Mouse (Mus musculus) right cerebral cortex, adult 18-20 months (tissue): ENCODE measurements around the gene Defb43.
A peak's percentile ranks its signal among the peaks of the same experiment; 100 is the strongest.

Experiments
- DNase-seq: peaks from one replicate; pipeline ENCODE4 v3.0.0; 2022; ENCODE audit warnings: mixed read lengths

The Defb43 gene

DNA sequence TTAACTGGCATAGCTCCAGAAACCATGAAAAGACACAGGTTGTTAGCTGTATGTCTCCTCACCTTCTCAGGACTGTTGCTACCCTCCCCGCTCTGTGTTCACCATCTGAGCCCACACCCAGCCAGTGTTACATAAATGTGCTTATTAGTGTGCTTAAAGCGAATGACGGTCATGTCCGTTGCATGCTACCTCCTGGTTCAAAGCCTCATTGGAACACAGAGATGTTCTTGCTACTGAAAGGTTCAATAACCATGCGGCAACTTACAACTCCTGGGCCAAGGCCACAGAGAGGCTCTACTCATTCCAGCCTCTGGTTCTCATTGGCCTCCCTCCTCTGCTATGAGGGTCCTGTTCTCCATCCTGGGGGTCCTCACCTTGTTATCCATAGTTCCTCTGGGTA is at the start of gene Defb43:
Gene Defb43, plus strand, starts transcription at position 301 of the 400 bp plus-strand sequence.
- no peak for DNase-seq

DNA sequence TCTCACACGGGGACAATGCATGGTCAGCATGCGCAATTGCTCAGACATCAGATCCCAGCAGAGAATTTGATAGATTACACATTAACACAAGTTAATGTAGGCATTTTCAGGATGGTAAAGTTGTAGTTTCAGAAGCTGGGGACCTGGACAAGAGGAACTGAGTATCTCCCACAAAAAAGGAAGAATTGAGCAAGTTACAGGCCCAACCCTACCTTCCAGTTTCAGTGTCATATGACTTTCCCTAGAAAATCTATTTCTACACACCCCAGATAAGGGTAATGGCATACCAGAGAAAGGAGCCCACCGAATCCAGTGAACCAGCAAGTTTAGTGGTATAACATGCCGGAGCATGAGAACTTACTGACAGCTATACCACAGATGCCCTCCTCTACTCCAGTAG is 47.9 kb upstream of the Defb43 start:
- no peak for DNase-seq

DNA sequence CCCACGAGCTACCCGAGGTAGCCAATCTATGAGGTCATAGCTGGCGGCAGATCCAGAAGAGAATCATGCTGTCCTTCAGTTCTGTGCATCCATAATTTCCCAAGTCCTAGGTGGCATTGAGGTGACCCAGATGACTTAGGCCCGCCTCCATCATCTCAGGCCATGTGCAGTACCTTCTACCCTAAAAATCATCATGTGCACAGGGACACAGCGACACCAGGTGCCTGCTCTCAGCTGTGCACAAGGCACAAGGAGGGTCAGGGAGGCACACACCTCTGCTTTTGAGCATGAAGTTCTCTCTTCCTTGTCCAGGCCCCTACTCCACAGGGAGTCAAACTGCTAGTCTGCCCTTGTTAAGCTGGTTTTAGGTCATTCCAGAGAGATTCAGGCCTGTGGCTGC is 46.2 kb upstream of the Defb43 start:
- no peak for DNase-seq

DNA sequence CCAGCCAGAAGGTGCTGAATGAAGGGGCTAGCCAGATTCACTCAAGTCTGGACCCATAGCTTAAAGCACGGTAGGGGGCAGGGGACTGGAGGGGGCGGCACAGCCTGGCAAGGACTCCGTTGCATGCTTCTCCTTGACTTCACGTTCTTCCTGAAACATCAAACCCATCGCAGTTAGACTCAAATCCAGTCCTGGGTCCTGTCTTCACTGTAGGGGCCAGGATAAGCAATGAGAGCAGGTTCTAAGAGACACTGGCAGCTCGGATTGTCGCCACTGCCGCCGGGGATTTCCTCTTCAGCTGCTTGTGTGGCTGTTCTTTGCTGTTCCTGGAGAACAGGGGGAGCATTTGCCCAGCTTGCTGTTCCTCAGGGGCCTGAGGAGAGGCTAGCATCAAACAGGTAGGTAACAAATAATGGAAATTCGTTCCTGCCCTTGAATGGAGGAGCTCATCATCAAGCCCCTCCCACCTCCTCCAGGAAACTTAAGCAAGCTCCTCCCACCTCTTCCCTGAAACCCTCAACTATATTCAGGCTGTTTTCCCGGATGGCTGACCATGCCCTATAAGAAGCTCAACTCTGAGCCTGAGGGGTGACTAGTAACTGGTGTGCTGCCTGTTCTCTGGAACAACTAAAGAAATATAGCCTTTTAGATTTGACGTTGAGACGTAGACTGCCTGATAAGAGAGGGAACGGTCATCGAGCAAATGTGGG is 45.6 kb upstream of the Defb43 start:
- no peak for DNase-seq

DNA sequence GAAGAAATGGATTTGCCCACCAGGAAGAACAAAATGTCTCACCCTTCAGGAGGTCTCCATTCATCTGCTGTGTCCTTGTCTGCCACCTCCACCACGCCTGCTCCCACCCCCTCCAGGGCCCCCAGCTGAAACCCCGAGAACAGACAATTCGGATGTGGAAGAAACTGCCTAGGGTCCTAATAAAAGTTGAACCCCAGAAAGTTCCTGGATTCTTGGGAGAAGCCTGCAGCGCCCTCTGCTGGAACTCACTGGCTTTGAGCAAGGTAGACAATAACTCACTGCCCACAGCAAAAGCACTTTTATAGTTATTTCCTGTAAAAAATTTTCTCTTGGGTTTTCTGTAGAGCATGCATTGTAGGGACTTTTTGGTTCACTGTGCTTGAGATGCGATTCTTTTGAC is 36.5 kb upstream of the Defb43 start:
- DNase-seq, result peak; percentile 35

DNA sequence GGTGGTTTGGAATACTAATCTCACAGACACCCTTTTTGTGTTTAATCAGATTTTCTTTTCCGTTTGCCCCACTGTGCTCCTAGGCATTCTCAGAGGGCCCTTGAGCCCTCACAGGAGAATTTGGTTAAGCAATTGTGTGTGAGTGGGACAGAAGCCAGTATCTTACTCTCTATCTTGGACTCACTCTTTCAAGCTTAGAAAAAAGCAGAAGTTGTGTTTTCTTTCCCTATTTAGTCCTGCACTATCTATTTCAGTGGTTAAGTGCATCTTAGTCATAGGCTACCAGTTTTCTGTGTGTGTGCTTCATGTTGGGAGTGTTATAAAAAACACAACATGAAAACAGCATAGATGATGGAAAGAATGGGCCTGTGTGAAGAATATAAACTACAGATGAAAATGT is 31.8 kb upstream of the Defb43 start:
- DNase-seq, result no peak

DNA sequence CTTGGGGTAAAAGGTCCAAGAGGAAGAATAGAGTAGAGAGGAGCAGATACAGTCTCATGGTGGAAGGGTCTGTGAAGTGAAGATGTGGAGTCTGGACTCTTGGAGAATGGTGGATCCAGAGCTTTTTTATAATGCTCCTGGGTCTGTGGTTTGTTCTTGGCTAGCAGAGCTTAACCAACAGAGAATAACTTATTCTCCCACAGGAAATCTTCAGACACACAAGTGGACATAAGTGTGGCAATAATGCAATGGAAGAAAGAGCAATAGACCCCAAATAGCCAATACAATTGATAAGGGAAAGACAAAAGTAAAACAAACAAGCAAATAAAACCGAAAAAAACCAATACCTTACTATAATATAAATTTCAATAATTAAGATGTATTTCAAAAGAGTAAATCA is 27.2 kb upstream of the Defb43 start, which contains the start of gene Defb48:
Gene Defb48, minus strand, starts transcription at position 101 of the 400 bp plus-strand sequence.
- no peak for DNase-seq

DNA sequence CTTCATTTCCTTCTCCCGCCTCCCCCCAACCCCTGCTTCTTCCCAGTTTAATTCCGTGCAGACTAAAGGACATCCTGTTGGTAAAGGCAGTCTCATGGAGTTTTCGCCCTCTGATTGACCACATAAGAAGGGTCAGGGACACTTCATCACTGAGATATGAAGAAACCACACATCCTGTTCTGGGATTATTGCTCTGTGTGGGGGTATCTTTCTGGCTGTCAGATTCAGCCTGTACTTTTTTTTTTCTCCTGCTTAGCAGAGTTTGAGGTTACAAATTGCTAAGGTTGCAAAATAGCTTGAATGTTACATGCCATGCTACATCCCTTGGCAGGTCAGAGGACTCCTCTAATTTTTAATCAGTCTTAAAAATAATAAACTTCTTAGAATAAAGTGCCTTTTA is 20.3 kb upstream of the Defb43 start:
- no peak for DNase-seq

DNA sequence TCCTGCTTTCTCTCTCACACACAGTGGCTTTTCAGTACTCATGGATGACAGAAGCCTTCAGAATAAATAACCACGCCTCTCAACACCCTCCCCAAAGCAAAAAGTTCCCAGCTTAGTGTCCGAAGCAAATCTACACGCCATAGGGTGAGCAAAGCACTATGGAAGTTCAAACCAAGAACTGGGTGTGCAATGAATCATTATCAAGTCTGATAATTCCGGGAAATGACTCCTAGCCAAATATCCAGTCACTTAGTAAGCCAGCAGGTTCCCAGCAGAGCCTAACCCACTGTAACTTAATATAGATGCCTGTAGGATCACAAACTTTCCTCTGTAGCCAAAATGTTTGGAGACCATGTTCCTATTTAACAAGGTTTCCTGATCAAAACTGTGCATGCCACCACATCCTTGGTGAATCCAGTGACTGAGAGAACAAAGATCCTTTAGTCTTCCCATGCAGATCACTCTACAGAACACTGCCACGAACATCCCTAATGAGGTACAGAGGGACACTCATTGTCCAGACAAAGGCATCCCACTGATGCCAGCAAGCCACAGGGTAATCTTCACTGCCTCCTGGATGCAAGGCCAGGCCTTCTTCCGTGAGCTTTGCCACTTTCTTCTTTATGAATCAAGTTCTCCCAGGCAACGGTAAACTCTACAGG is 19.6 kb upstream of the Defb43 start:
- DNase-seq, result no peak

DNA sequence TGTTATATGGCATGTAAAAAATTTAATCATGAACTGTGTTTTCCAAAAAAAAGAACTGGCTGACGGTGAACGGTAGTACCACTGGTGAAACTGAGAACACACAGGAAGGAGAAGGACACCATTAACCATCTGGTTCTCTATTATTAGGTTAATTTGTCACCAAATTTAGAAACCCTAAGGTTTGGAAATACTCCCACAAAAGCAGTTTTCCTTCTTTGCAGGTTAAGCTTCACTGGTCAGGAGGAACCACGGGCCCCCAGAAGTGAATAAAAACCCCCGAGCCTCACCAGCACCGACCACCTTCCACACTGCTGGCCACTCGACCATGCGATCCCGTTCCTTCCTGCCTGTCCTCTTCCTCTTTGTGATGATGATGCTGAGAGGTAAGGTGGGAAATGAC is 13.8 kb upstream of the Defb43 start, which contains the start of gene Defb47:
Gene Defb47, plus strand, starts transcription at position 301 of the 400 bp plus-strand sequence.
- DNase-seq, result no peak

DNA sequence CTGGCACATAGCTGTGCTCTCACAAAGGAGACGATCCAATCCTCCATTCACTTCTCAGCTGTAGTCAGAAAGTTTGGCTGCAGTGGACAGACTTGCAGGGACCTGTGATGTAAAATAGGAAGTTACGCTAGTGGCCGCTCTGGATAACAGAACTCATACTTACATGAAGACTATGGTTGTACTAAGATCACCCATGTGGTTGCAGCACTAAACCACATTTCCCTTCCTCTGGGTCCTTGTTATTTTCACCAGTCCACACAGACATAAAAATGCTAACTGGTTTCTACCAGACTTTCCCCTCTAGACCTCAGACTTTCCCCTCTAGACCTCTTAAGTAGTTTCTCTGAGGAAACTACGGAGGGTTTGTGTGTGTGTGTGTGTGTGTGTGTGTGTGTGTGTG is 12.6 kb upstream of the Defb43 start:
- DNase-seq, result no peak

DNA sequence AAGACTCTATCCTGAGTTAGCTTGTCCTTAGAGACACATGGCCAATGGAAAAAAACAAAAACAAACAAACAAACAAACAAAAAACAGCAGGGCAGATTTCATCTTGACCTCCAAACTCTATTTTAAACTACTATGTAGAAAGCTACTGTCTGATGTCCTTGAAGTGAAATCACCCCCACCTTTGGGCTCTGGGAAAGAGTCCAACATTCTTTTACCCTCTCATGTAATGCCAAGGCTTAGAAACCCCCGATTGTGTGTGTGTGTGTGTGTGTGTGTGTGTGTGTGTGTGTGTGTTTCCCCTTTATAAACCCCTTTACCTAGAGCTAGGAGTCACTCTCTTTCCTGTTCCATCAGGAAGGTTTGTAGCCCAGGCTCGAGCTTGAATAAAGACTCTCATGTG is 9.0 kb upstream of the Defb43 start:
- no peak for DNase-seq

DNA sequence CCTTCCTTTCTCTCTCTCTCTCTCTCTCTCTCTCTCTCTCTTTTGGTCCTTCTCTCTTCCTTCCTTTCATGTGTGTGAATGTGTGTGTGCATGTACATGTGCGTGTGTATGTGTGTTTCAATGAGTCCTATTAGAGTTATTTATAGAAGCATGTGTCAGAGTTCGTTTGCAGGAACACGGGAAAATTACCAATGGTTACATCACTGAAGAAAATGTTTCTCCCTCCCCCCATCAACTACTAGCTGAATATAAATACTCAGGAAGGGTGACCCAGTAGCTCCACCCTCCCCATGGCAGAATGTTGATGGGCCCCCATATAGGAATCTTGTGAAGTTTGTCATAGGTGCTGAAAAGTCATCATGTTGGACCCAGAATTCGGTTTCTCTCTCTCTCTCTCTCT is 1.5 kb downstream of the Defb43 start:
- DNase-seq, result no peak

DNA sequence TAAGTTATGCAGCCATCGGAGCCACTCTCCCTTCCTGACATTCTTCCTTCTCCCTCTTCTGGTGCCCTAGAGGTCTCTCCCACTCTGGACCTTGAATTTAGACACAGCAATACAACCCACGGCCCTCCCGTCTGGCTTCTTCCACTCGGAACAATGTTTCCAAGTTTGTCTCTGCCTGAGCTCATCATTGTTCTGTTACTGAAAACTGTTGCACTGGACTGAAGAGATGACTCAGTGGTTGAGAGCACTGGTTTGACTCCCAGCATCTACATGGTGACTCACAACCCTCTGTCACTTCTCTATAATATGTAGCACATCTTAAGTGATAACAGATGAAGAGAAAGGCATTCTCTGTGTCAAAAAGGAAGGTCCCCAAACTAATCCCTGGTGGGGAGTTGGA is 3.1 kb downstream of the Defb43 start:
- no peak for DNase-seq

DNA sequence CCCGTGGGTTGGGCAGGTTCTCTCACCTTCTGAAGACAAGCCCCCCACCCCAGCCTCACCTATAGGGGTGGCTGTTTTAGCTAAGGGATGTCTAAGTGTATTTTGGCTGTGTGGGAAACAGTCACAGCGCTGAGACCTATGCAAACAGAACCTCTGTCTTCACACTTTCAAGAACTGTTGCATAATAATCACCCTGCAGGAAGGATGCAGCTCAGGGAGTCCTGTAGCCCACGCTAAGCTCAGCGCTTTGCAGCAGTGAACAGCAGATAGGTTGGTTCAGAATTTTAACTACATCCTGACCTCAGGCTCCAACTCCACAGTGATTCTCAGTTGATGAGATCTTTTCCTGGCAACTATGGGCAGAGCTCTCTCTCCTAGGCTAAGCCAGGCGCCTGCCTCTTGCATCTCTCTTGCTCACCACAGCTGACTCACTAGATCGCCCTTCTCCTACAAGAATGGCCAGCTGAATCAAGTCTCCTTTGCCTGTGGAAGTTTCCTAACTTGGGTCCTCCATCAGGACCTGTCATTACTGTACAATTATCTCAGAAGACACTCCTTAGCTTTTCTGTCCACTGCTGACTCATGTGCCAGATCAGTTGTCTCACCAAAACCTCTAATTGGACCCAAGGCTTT is 9.1 kb downstream of the Defb43 start:
- peak; percentile 65 for DNase-seq

DNA sequence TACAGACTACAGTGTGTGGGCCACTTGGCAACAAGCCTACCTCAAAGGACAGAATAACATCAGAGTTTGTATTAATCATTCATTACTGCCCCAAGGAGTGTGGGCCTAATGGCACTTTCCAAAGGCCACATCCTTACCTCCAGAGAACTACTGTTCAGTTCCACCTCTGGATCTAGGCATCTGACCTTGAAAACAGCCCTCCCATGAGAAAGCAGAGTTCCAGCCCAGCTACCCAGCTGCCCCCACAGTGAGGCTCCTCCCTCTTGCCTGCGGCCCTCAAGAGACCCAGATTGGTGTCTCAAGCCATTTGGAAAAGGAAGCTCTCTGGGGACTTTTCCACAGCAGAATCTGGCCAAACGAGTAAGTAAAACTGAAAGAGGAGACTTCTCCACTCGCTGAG is 35.1 kb downstream of the Defb43 start, which contains the start of gene Defb42:
Gene Defb42, plus strand, starts transcription at position 301 of the 400 bp plus-strand sequence.
- no peak for DNase-seq

DNA sequence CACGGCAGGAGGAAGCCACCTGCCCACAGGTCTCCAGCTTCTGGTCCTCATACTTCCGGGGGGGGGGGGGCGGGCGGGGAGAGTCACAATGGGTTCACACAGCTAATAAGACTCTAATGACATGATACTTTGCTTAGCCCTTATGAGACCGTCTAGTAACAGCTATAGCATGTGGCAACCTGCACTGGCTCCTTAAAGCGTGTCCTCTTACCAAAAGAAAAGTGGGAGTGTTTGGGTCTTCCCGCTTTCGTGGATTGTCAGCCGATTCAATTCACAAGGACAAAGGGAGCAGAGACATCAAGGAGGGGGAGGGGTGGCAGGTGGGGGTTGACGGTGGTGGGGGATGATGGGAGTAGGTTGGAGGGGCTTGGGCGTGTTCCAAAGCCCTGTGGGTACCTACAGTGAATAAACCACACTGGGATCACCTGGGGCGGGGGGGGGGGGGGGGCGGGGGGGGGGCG is 38.4 kb downstream of the Defb43 start, which contains the start of gene Defb30:
Gene Defb30, minus strand, starts transcription at position 51 of the 461 bp plus-strand sequence.
- DNase-seq, result no peak

DNA sequence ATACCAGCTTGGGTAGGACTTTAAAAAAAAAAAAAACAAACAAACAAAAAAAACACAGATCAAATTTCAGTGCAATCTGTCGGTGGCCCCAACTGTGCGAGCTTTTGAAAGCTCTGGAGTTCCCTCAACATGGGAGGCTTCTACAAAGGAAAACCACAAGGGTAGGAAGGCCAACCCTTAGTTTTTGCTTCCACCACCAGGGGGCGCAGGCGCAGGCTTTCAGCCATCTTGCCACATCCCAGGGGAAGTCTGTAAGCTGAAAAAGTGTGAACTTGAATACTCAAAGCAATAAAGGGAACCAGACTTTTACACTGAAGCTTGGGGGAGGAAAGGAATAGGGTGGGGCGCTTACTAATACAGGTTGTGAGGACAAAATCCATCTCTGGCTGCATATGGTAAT is 39.2 kb downstream of the Defb43 start:
- peak; percentile 26 for DNase-seq

DNA sequence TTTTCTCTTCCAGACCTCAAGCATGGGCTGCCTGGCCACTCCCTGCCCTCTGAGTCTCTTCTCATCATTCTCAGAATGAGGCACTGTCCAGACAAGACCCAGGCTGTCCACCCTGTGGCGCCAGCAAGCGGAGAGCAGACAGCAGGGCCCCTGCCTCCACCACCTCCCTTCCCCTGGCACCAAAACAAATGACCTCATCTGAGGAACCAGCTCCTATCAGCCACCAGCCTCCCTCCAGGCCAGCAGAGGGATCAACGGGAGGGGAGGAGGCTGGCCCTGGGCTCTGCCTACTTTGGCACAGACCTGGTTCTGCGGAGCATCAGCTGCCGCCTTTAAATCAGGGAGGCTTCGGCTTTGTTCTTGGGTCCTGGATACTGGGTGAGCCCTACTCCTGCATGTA is 43.2 kb downstream of the Defb43 start:
- DNase-seq, result peak; percentile 59

DNA sequence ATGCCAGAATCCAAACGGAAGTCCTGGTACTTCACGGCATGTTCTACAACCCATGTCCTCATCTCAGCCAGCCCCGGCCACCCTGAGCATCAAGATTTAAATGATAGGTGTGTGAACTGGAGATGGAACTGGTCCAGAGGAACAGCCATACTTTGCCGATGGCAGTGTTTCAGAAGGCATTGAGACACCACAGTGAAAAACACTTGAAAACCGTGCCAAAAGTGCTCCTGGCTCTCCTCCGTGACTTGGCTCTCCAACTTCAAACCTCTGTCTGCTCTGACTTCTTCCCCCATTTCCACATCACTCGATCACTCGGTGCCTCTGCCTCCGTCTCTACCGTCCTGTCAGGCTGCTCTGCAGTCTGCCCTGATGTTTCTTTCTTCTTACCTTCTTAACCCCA is 48.8 kb downstream of the Defb43 start:
- no peak for DNase-seq

DNA sequence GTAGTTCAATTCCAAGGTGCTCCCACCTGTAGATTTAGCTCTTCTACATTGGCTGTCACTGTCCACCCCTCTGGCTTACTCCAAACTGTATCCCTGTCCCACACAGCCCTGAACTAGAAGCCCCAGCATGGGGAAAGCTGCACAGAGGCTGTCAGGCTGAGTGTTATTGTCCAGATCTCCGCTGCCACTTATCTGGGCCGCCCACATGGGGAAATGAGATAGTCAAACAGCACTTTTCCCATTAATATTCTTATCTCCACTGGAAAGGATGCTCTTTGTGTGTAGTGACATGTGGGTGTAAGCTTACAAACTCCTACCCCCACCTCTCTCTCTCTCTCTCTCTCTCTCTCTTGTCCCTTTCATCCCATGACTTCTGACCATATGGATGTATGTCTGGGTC is 50.6 kb downstream of the Defb43 start:
- DNase-seq, result no peak

DNA sequence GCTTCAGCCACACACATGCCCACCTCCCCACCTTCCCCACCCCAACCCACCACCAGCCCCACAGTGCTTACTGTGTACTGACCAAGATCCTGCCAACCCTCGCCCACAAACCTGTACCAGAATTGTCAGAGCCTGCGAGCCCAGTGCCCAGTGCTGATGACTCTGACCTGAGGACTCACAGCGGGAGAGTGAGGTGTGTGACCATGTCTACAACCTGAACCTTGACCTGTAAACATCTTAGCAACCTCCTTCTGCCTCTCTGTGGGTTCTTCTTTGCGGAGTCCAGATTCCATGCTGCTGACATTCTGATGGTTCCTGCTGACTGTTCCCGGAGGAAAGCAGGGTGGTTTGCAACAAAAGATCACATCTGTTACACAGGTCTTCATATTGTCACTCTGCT is 53.8 kb downstream of the Defb43 start:
- DNase-seq, result no peak

DNA sequence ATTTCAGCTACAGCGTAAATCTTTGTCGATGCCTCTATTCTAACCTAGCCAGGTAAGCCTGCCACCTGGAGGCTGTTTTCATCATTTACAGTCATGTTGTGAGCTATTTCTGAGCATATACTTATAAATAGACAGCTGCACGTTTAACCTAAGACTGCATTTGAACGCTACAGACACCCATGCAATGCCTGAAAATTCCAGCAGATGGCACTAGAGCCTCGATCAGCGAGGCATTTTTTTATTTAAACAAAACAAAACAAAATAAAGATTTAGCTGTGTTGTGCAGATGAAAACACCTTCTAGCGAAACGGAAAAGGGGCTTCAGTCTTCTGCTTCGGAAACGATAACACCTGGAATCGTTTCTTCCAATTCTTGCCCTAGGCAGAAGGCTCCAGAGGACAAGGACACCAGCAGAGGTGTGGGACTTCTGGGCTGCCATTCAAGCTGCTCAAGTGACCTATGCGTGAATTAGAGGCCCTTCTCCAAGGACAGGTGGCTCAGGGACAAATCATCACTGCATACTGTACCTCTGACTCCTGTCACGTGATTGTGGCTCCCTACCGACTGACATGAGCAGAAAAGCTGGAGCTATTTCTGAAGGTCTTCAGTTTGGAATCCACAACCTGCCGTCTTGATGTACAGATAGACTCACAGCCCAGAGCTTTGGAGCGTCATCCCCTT is 55.2 kb downstream of the Defb43 start:
- peak; percentile 30 for DNase-seq
